Mouse (Mus musculus) heart, postnatal 0 days (tissue): Measurements from ENCODE around the gene Klrb1c.

ENCODE experiments used
- CTCF ChIP-seq: IDR thresholded peaks from 2 replicates; pipeline ENCODE4 v1.5.1; 2016; ENCODE audit warnings: antibody characterized with exemption, control low read depth, low read depth
- EP300 ChIP-seq: IDR thresholded peaks from 2 replicates; pipeline ENCODE4 v1.6.1; 2016; ENCODE audit warnings: antibody characterized with exemption, low read depth

DNA sequence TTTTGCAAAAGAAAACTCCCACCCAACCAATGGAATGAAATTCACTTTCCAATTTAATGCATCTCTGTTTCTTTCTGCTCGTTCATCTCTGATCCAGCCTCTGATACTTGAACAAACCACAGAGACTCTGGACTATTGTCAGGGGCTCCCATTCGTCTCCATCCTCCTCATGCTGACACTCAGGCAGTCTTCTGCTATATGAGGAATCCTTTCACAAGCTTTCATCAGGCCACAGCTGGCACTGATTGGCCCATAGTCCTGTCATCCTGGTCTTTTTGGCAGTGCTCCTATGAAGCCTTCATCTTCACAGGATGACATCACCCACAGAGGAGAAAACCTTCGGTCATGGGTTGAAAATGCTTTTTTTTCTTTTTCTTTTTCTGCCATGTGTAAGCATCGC lies 21.0 kb downstream of the Klrb1c start:
- TF ChIP-seq CTCF (no peak), EP300 (no peak)
